Mouse (Mus musculus): ENCODE measurements at regions not wholly inside any gene's neighbourhood (a gene's known extent, or its start where the extent isn't known, plus 50 kb on each side); places are given as distances from the start of the nearest gene placed in this dataset.

GRCm38 (mm10) chr6:139186431-139186830 lies 315.3 kb downstream of the Rergl start:
- Histone ChIP-seq H3K4me1 (replicated peaks) (no peaks in the 10 kb centered on the region), H3K9me3 (no peaks in the 10 kb centered on the region), H3K4me3 (no peak overlapping the region), H3K36me3 (no peaks in the 10 kb centered on the region), H3K27ac (no peak overlapping the region), H3K27me3 (ENCODE audit: insufficient read depth, poor library complexity, severe bottlenecking) (no peaks in the 10 kb centered on the region)
- DNase-seq (ENCODE audit: low spot score) = no peak
- WGBS = 82% methylated on average over 8 of the region's 8 CpGs

DNA sequence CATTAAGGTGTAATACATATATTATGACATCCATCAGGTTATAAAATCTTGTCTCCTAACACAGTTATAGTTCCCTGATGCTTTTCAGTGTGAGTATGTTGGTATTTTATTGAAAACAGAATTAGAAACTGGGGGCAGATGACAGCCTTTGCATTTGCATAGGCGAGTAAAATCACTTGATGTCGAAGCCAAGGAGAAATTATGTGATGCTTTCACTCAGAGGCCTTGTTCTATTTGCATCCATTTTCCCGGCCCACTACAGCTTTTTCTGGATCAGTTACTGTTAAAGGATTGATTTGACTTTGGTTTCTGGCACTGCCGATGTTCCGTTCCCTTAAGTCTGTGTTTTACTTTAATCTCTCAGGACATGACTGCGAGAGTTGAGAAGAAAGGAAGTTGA lies 341.4 kb downstream of the Rergl start:
- no peaks in the 10 kb centered on the region for H3K4me1 ChIP-seq (replicated peaks)
- H3K9me3 ChIP-seq = no peaks in the 10 kb centered on the region
- DNase-seq (ENCODE audit: low spot score) = no peak
- H3K36me3 ChIP-seq = no peaks in the 10 kb centered on the region
- WGBS = 90% methylated on average over 6 of the region's 6 CpGs
- H3K4me3 ChIP-seq = no peak overlapping the region
- no peaks in the 10 kb centered on the region for H3K27me3 ChIP-seq (ENCODE audit: insufficient read depth, poor library complexity, severe bottlenecking)
- H3K27ac ChIP-seq = no peak overlapping the region

GRCm38 (mm10) chr6:139159741-139160140 lies 342.0 kb downstream of the Rergl start:
- no peak for DNase-seq (ENCODE audit: low spot score)
- H3K36me3 ChIP-seq = no peaks in the 10 kb centered on the region
- no peaks in the 10 kb centered on the region for H3K9me3 ChIP-seq
- WGBS = 84% methylated on average over 4 of the region's 4 CpGs
- H3K4me3 ChIP-seq = no peak overlapping the region
- H3K27ac ChIP-seq = no peak overlapping the region
- H3K4me1 ChIP-seq (replicated peaks) = no peaks in the 10 kb centered on the region
- H3K27me3 ChIP-seq (ENCODE audit: insufficient read depth, poor library complexity, severe bottlenecking) = no peaks in the 10 kb centered on the region

DNA sequence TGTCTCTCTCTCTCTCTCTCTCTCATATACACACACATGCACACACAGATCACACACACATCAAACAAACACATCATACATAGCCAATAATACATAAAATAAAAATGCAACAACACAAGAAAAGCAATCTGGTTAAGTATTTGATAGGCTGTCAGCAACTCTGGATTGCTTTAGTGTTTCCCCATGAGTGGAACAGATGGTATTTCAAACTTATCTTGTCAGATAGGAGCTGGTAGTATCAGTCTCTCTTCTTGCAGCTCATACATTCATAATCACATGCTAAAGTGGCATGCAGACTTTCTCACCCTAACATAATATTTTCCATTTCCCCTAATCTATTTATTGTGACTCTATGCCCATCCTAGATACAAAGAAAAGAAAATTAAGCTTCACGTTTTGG lies 347.0 kb downstream of the Rergl start:
- no peak for DNase-seq (ENCODE audit: low spot score)
- Histone ChIP-seq H3K36me3 (no peaks in the 10 kb centered on the region), H3K4me1 (replicated peaks) (no peaks in the 10 kb centered on the region), H3K9me3 (no peaks in the 10 kb centered on the region), H3K4me3 (no peak overlapping the region), H3K27ac (no peak overlapping the region), H3K27me3 (ENCODE audit: insufficient read depth, poor library complexity, severe bottlenecking) (no peaks in the 10 kb centered on the region)
- 88% methylated on average over 1 of the region's 1 CpGs for WGBS

GRCm38 (mm10) chr6:139135693-139136092 lies 366.1 kb downstream of the Rergl start:
- no peaks in the 10 kb centered on the region for H3K9me3 ChIP-seq
- H3K4me3 ChIP-seq = no peak overlapping the region
- no peak for DNase-seq (ENCODE audit: low spot score)
- no peaks in the 10 kb centered on the region for H3K27me3 ChIP-seq (ENCODE audit: insufficient read depth, poor library complexity, severe bottlenecking)
- no peaks in the 10 kb centered on the region for H3K36me3 ChIP-seq
- H3K27ac ChIP-seq = no peak overlapping the region
- H3K4me1 ChIP-seq (replicated peaks) = no peaks in the 10 kb centered on the region
- 86% methylated on average over 6 of the region's 6 CpGs for WGBS

DNA sequence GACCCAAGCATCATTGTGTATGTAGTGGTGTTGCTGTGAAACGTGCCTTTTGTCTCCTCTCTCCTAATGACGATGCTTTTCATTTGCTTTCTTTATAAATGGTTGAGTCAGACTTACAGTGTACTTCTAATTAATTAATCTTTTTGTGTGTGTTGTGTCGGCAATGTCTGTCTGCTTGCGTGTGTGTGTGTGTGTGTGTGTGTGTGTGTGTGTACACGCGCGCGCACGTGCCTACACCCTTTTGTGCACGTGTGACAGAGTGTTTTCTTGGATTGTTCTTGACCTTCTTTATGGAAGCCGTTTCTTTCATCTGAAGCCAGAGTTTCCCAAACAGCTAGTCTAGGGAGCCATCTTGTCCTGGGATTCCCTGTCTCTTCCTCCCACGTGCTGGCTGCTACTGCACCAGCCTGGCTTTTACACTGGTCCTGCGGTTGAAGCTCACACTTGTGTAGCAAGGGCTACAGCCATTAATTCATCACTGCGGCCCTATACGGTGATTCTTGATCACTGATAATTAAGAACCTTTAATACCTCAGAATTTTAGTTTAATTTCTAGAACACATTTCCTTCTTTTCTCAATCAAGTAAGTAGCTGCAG lies 369.6 kb downstream of the Rergl start:
- Histone ChIP-seq H3K27me3 (ENCODE audit: insufficient read depth, poor library complexity, severe bottlenecking) (no peaks in the 10 kb centered on the region), H3K27ac (no peak overlapping the region), H3K36me3 (no peaks in the 10 kb centered on the region), H3K4me3 (no peak overlapping the region), H3K9me3 (no peaks in the 10 kb centered on the region), H3K4me1 (replicated peaks) (no peaks in the 10 kb centered on the region)
- 92% methylated on average over 15 of the region's 15 CpGs for WGBS
- no peak for DNase-seq (ENCODE audit: low spot score)

DNA sequence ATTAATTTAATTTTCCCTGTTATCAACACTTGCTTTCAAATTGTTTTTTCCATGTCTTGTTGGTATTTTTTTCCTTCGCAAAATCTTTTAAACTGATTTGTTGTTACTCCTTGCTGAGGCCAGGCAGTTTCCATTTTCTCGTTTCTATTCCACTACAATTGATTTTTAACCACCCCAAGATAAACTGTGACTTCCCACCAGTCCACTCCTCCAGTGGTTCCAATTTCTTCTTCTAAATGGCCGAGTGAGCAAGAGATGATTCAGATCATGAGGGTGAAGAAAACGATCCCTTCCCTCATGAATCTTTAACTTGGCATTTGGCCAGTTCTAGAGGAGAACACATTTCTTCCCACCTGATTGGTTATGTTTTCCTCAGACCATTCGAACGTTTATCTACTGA lies 393.5 kb downstream of the Rergl start:
- Histone ChIP-seq H3K4me3 (no peak overlapping the region), H3K9me3 (no peaks in the 10 kb centered on the region), H3K4me1 (replicated peaks) (no peaks in the 10 kb centered on the region), H3K27ac (no peak overlapping the region), H3K36me3 (no peaks in the 10 kb centered on the region), H3K27me3 (ENCODE audit: insufficient read depth, poor library complexity, severe bottlenecking) (no peaks in the 10 kb centered on the region)
- WGBS = 81% methylated on average over 6 of the region's 6 CpGs
- DNase-seq (ENCODE audit: low spot score) = no peak

GRCm38 (mm10) chr6:139103397-139103796 lies 398.4 kb downstream of the Rergl start:
- Histone ChIP-seq H3K27ac (no peak overlapping the region), H3K4me3 (no peak overlapping the region), H3K4me1 (replicated peaks) (no peaks in the 10 kb centered on the region), H3K9me3 (no peaks in the 10 kb centered on the region), H3K36me3 (no peaks in the 10 kb centered on the region), H3K27me3 (ENCODE audit: insufficient read depth, poor library complexity, severe bottlenecking) (no peaks in the 10 kb centered on the region)
- no peak for DNase-seq (ENCODE audit: low spot score)
- WGBS = 65% methylated on average over 3 of the region's 3 CpGs

DNA sequence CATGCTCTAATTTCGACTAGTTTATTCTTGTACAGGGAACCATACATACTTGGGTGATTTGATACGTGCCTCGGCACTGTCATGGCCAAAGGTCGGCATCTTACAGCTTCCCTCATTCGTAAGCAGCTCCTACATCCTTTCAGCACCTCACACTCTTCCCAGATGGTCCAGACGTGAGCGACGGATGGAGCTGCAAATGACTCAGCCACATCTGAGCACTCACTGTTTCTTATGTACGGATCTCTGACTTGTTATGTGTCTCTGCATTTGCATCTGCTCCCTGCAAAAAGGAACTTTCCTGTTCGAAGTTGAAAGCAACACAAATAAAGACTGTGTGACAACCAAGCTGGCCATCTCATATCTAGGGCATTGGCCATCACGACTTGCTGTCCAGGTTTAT lies 402.5 kb downstream of the Rergl start:
- Histone ChIP-seq H3K27me3 (ENCODE audit: insufficient read depth, poor library complexity, severe bottlenecking) (no peaks in the 10 kb centered on the region), H3K4me3 (no peak overlapping the region), H3K4me1 (replicated peaks) (no peaks in the 10 kb centered on the region), H3K27ac (no peak overlapping the region), H3K36me3 (no peaks in the 10 kb centered on the region), H3K9me3 (no peaks in the 10 kb centered on the region)
- WGBS = 86% methylated on average over 11 of the region's 11 CpGs
- DNase-seq (ENCODE audit: low spot score) = no peak

DNA sequence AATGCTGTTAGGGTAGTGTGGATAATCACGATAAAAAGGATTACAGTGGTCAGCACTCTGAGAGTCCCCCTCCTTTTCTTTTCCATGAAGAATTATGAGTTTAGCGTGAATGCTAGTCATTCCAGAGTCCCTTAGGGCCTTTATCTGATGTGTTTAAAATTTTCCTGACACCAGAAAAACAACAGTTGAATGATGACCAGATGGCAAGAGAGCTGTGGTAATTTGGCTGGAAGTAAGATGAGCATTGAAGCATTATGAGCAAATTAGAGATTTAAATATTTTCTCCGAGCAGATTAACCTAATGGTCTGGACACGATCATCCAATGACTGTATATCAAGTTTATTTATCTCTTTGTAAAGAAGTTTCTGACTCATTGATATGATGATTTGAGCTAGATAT lies 417.1 kb upstream of the Igbp1b start:
- H3K27ac ChIP-seq = no peak overlapping the region
- H3K36me3 ChIP-seq = no peaks in the 10 kb centered on the region
- 75% methylated on average over 4 of the region's 4 CpGs for WGBS
- H3K4me1 ChIP-seq (replicated peaks) = no peaks in the 10 kb centered on the region
- no peaks in the 10 kb centered on the region for H3K9me3 ChIP-seq
- H3K27me3 ChIP-seq (ENCODE audit: insufficient read depth, poor library complexity, severe bottlenecking) = no peaks in the 10 kb centered on the region
- no peak overlapping the region for H3K4me3 ChIP-seq
- no peak for DNase-seq (ENCODE audit: low spot score)

- WGBS = 82% methylated on average over 3 of the region's 3 CpGs
Measured at GRCm38 (mm10) chr6:139027696-139028095, 369.4 kb upstream of the Igbp1b start.

DNA sequence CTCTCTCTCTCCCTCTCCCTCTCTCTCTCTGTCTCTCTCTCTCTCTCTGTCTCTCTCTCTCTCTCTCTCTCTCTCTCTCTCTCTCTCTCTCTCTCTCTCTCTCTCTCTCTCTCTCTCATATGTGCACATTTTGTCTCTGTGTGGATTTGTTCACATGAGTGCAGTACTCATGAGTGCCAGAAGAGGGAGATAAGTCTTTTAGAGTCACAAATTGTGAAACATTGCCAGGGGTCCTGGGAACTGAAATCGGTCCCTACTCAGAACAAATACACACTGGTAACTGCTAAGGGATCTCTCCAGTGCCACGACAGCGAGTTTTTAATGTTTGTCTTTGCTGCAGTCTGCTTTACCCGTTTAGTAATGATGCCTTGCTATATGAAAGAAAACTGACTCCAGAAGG lies 356.2 kb upstream of the Igbp1b start:
- WGBS = 82% methylated on average over 4 of the region's 4 CpGs
- H3K4me3 ChIP-seq = no peak overlapping the region
- DNase-seq (ENCODE audit: low spot score) = no peak

More at GRCm38 (mm10) chr6:139027696-139028095, 369.4 kb upstream of the Igbp1b start:
- Histone ChIP-seq H3K4me1 (replicated peaks) (no peaks in the 10 kb centered on the region), H3K9me3 (no peaks in the 10 kb centered on the region), H3K36me3 (no peaks in the 10 kb centered on the region), H3K27me3 (ENCODE audit: insufficient read depth, poor library complexity, severe bottlenecking) (no peaks in the 10 kb centered on the region), H3K4me3 (no peak overlapping the region), H3K27ac (no peak overlapping the region)
- no peak for DNase-seq (ENCODE audit: low spot score)

DNA sequence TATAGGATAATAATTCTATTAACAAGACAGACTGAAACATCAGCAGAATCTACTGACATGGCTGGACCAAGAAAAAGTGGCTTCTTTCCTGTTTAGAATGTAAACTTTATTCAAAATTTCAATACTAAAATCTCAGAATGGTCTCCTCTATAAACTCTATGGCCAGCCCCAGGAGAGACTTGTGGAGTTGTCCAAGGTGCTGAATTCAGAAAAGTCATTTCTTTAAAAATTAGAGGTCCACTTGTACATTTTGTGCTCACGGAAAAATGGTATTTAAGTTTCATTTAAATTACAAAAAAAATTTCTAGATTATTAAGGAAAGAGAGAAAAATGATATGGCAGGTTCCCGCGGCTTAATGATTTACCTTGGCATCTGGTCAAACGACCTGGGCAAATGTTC lies 352.2 kb upstream of the Igbp1b start:
- Histone ChIP-seq H3K9me3 (no peaks in the 10 kb centered on the region), H3K36me3 (no peaks in the 10 kb centered on the region), H3K4me3 (no peak overlapping the region), H3K27ac (no peak overlapping the region), H3K4me1 (replicated peaks) (no peaks in the 10 kb centered on the region), H3K27me3 (ENCODE audit: insufficient read depth, poor library complexity, severe bottlenecking) (no peaks in the 10 kb centered on the region)
- DNase-seq (ENCODE audit: low spot score) = no peak
- 82% methylated on average over 4 of the region's 4 CpGs for WGBS

More for the DNA sequence above, 356.2 kb upstream of the Igbp1b start:
- Histone ChIP-seq H3K27ac (no peak overlapping the region), H3K4me1 (replicated peaks) (no peaks in the 10 kb centered on the region), H3K9me3 (no peaks in the 10 kb centered on the region), H3K27me3 (ENCODE audit: insufficient read depth, poor library complexity, severe bottlenecking) (no peaks in the 10 kb centered on the region), H3K36me3 (no peaks in the 10 kb centered on the region)

All from hindbrain, embryonic 10.5 days (tissue).